Comparison of ENCODE assay signal across 8 mouse cellular contexts in the genomic region with DNA sequence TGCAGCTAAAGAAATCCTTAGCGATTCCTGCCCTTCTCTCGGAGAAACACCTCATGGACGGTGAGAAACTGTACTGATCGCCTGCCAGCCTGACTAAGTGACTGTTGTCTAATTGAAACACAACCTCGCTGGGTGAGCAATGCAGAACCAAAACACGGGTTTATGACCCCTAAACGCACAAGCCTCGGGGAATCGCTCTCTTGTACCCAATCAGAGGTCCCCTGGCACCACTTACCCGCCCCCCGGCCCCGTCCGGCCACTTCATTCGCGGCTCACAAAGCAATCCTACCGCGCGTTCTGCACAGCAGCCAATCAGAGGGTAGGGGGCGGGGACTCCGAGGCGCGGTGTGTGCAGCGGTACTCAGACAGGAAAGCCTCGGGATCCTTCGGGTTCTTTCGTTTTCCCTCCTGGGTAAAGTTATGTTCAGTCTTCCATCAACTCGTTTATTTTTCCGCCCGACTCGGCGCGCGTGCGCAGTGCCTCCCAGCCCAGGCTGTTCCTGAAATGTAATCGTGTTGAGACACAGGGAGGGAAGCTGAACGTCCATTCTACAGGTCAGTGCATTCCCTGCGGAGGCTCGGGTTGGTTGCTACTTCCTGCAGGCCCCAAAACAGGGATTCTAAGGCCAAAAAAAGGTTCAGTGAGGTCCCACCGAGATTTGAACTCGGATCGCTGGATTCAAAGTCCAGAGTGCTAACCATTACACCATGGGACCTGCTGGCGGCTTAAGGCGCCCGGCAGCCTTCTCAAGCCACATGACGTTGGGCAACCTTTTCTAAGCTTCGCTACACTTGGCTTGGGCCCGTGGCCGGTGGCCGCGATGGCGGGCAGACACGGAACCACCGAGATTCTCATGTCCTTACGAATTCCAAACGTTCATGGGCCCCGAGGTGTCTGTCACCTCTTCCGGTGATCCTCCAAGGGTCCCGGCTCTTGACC. TPM values are rescaled to one million over a fixed set of nuclear protein-coding genes. Genes with fewer than 3 reads are reported as not detected.
DNase-seq lines count a peak whose midpoint lies in the region; ATAC-seq lines count a peak whose summit lies in the region.

No protein-coding gene starts in this region.

- DNase-seq in T-cell, adult 2 months (ENCODE audit: low spot score) = peak; percentile 99
- DNase-seq in cerebellum, postnatal 36 days = peak; percentile 96 to 97
- DNase-seq in frontal cortex, postnatal 36 days (ENCODE audit: low spot score in 2 of 2) = peak; percentile 98 to 99
- DNase-seq in left cerebral cortex, adult 11 months (ENCODE audit: low spot score) = peak; percentile 96
- peak; percentile 98 to 99 for DNase-seq in lung, postnatal 4 days
- DNase-seq in retina, postnatal 7 days (ENCODE audit: low read depth, low spot score) = peak; percentile 92
- peak; percentile 99 for DNase-seq in urinary bladder, adult 2 months (ENCODE audit: low spot score)

- ATAC-seq in hindbrain, embryonic 15.5 days (ENCODE audit: low FRiP score, low read depth) = peak; percentile 98

- WGBS in hindbrain, embryonic 15.5 days = under 1% methylated on average over 58 of the region's 58 CpGs

- H3K27me3 ChIP-seq in hindbrain, embryonic 15.5 days = no peaks in the 10 kb centered on the region

- H3K4me2 ChIP-seq in hindbrain, embryonic 15.5 days = peak overlapping the region; percentile 72

- peak overlapping the region; percentile 85 for H3K4me3 ChIP-seq in hindbrain, embryonic 15.5 days

- H3K4me1 ChIP-seq in hindbrain, embryonic 15.5 days (replicated peaks) = peaks cover 17% of the 10 kb centered on the region

- H3K36me3 ChIP-seq in hindbrain, embryonic 15.5 days = no peaks in the 10 kb centered on the region

- no peaks in the 10 kb centered on the region for H3K9me3 ChIP-seq in hindbrain, embryonic 15.5 days

- peak overlapping the region; percentile 89 for H3K27ac ChIP-seq in hindbrain, embryonic 15.5 days (replicated peaks)

- H3K9ac ChIP-seq in hindbrain, embryonic 15.5 days = peak overlapping the region; percentile 54

RNA-seq across cellular contexts. Expression of a gene that starts 16.5 kb away (rescaled TPM):
- 1.1 and 1.7 TPM in 2 replicates for polyA plus RNA-seq in hindbrain, embryonic 15.5 days (2015; fragmentation: Nextera tagmentation; extraction: Ambion mirVana)
- polyA plus RNA-seq in urinary bladder, adult 2 months (2012; rRNA removed) = 8.1 and 10.1 TPM in 2 replicates

RNA-seq across cellular contexts. Expression of a gene that starts 21.8 kb away (rescaled TPM):
- polyA plus RNA-seq in hindbrain, embryonic 15.5 days (2015; fragmentation: Nextera tagmentation; extraction: Ambion mirVana) = 1.8 and 3.7 TPM in 2 replicates
- 21.0 and 24.5 TPM in 2 replicates for polyA plus RNA-seq in urinary bladder, adult 2 months (2012; rRNA removed)

RNA-seq across cellular contexts. Expression of a gene that starts 34.5 kb away (rescaled TPM):
- 0.44 and 0.81 TPM in 2 replicates for polyA plus RNA-seq in hindbrain, embryonic 15.5 days (2015; fragmentation: Nextera tagmentation; extraction: Ambion mirVana)
- 33.2 and 40.8 TPM in 2 replicates for polyA plus RNA-seq in urinary bladder, adult 2 months (2012; rRNA removed)

RNA-seq across cellular contexts. Expression of a gene that starts 55.9 kb away (rescaled TPM):
- polyA plus RNA-seq in hindbrain, embryonic 15.5 days (2015; fragmentation: Nextera tagmentation; extraction: Ambion mirVana) = 0.09 TPM in 1 of 2 replicates, not detected in the other
- polyA plus RNA-seq in urinary bladder, adult 2 months (2012; rRNA removed) = not detected in 2 replicates

Comparison
In these comparisons a context has a peak if more than half of its experiments do, and no peak if none do; other contexts are left out.
1. Peak in every context shown above with its lines: DNase-seq, ATAC-seq, H3K4me3 ChIP-seq and H3K27ac ChIP-seq.
2. RNA of a gene that starts 34.5 kb away (polyA plus RNA-seq): 33.2 to 40.8 TPM in urinary bladder, adult 2 months; 0.44 to 0.81 TPM in hindbrain, embryonic 15.5 days; every median in the first group is over 10 times any median in the second.